Mouse (Mus musculus): ENCODE measurements at regions not wholly inside any gene's neighbourhood (a gene's known extent, or its start where the extent isn't known, plus 50 kb on each side); places are given as distances from the start of the nearest gene placed in this dataset.

GRCm38 (mm10) chr3:54507575-54507974 lies 146.7 kb downstream of the Postn start:
- Histone ChIP-seq H3K9ac (ENCODE audit: low read depth, low read length) (no peak overlapping the region), H3K4me1 (replicated peaks; ENCODE audit: insufficient read depth, low read length) (no peaks in the 10 kb centered on the region), H3K27ac (no peak overlapping the region), H3K36me3 (ENCODE audit: insufficient read depth, low read length) (no peaks in the 10 kb centered on the region), H3K27me3 (ENCODE audit: insufficient read depth, low read length) (no peaks in the 10 kb centered on the region), H3K4me3 (replicated peaks; ENCODE audit: low read depth, low read length) (no peak overlapping the region), H3K9me3 (replicated peaks; ENCODE audit: low read length) (no peaks in the 10 kb centered on the region), H3K4me2 (ENCODE audit: low read length) (no peak overlapping the region)
- no peak for ATAC-seq (replicated peaks; ENCODE audit: low FRiP score, low read depth)
- no peak for TF ChIP-seq CTCF (IDR thresholded peaks at IDR 0.05; ENCODE audit: low read depth)
- DNase-seq (ENCODE audit: low spot score): no peak
- WGBS: 87% methylated on average over 1 of the region's 1 CpGs

- Histone ChIP-seq H3K9ac (ENCODE audit: low read depth, low read length) (no peak overlapping the region), H3K9me3 (replicated peaks; ENCODE audit: low read length) (no peaks in the 10 kb centered on the region), H3K27ac (no peak overlapping the region), H3K36me3 (ENCODE audit: insufficient read depth, low read length) (no peaks in the 10 kb centered on the region), H3K4me1 (replicated peaks; ENCODE audit: insufficient read depth, low read length) (no peaks in the 10 kb centered on the region), H3K4me2 (ENCODE audit: low read length) (no peak overlapping the region), H3K4me3 (replicated peaks; ENCODE audit: low read depth, low read length) (no peak overlapping the region), H3K27me3 (ENCODE audit: insufficient read depth, low read length) (no peaks in the 10 kb centered on the region)
- DNase-seq (ENCODE audit: low spot score) (no peak), ATAC-seq (replicated peaks; ENCODE audit: low FRiP score, low read depth) (no peak)
- WGBS: 63% methylated on average over 5 of the region's 5 CpGs
- no peak for TF ChIP-seq CTCF (IDR thresholded peaks at IDR 0.05; ENCODE audit: low read depth)
These were observed 148.0 kb downstream of the Postn start for GRCm38 (mm10) chr3:54508906-54509305.

GRCm38 (mm10) chr3:54517251-54517650 lies 156.3 kb downstream of the Postn start:
- H3K4me1 ChIP-seq (replicated peaks; ENCODE audit: insufficient read depth, low read length): no peaks in the 10 kb centered on the region
- H3K27ac ChIP-seq: no peak overlapping the region
- DNase-seq (ENCODE audit: low spot score) (no peak), ATAC-seq (replicated peaks; ENCODE audit: low FRiP score, low read depth) (no peak)
- H3K4me3 ChIP-seq (replicated peaks; ENCODE audit: low read depth, low read length): no peak overlapping the region
- no peak for TF ChIP-seq CTCF (IDR thresholded peaks at IDR 0.05; ENCODE audit: low read depth)
- no peaks in the 10 kb centered on the region for H3K36me3 ChIP-seq (ENCODE audit: insufficient read depth, low read length)
- H3K27me3 ChIP-seq (ENCODE audit: insufficient read depth, low read length): no peaks in the 10 kb centered on the region
- 84% methylated on average over 3 of the region's 3 CpGs for WGBS
- H3K9ac ChIP-seq (ENCODE audit: low read depth, low read length): no peak overlapping the region
- no peak overlapping the region for H3K4me2 ChIP-seq (ENCODE audit: low read length)
- H3K9me3 ChIP-seq (replicated peaks; ENCODE audit: low read length): no peaks in the 10 kb centered on the region; the same call in 1 of the 2 replicates

DNA sequence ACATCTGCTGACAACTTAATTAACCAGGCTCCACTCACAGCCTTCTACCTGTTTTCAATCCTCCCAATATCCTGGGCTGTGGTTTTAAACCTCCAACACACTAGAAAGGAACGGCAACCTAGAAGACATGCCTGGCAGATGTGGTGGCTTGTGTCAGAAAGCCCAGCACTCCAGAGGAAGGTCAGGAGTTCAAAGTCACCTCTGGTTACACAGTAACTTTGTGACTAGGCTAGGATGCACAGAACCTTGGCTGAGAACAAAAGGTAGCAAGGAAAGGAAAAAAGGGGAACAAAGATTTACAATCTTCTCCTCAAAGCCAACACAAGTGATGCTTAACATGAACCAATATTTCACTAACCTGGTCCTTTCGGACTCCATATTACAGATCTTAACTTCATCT lies 161.8 kb downstream of the Postn start:
- Histone ChIP-seq H3K9me3 (replicated peaks; ENCODE audit: low read length) (peaks cover 5% of the 10 kb centered on the region), H3K4me3 (replicated peaks; ENCODE audit: low read depth, low read length) (no peak overlapping the region), H3K36me3 (ENCODE audit: insufficient read depth, low read length) (no peaks in the 10 kb centered on the region), H3K27me3 (ENCODE audit: insufficient read depth, low read length) (no peaks in the 10 kb centered on the region), H3K4me1 (replicated peaks; ENCODE audit: insufficient read depth, low read length) (0 out of 2 replicates have a peak, but pooled peaks cover 5% of the 10 kb centered on the region), H3K4me2 (ENCODE audit: low read length) (no peak overlapping the region), H3K27ac (no peak overlapping the region), H3K9ac (ENCODE audit: low read depth, low read length) (no peak overlapping the region)
- 78% methylated on average over 2 of the region's 2 CpGs for WGBS
- ATAC-seq (replicated peaks; ENCODE audit: low FRiP score, low read depth): no peak
- DNase-seq (ENCODE audit: low spot score): no peak
- no peak for TF ChIP-seq CTCF (IDR thresholded peaks at IDR 0.05; ENCODE audit: low read depth)

DNA sequence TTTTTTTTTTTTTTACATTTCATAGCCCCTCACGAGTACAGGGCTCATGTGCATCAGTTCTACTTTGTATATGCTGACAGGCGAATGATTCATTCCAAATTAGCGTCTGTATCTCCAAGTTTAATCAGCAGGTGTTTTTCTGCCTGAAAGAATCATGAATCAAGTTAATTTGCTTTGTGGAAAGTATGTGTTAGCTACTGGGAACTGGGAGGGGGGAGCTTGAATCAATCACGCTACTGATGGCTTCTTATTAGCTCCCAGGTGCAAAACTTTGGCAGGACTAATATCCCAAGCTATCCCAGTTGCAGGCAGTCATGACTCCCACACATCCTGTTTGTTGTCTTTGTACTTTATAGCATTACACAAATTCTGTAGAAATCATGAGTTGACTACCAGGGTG lies 165.7 kb downstream of the Postn start:
- Histone ChIP-seq H3K36me3 (ENCODE audit: insufficient read depth, low read length) (no peaks in the 10 kb centered on the region), H3K9ac (ENCODE audit: low read depth, low read length) (no peak overlapping the region), H3K4me1 (replicated peaks; ENCODE audit: insufficient read depth, low read length) (0 out of 2 replicates have a peak, but pooled peaks cover 5% of the 10 kb centered on the region), H3K4me2 (ENCODE audit: low read length) (no peak overlapping the region), H3K27ac (no peak overlapping the region), H3K27me3 (ENCODE audit: insufficient read depth, low read length) (no peaks in the 10 kb centered on the region), H3K9me3 (replicated peaks; ENCODE audit: low read length) (peaks cover 5% of the 10 kb centered on the region), H3K4me3 (replicated peaks; ENCODE audit: low read depth, low read length) (no peak overlapping the region)
- peak; percentile 55 for DNase-seq (ENCODE audit: low spot score)
- 29% methylated on average over 4 of the region's 4 CpGs for WGBS
- no peak for ATAC-seq (replicated peaks; ENCODE audit: low FRiP score, low read depth)
- no peak for TF ChIP-seq CTCF (IDR thresholded peaks at IDR 0.05; ENCODE audit: low read depth)

DNA sequence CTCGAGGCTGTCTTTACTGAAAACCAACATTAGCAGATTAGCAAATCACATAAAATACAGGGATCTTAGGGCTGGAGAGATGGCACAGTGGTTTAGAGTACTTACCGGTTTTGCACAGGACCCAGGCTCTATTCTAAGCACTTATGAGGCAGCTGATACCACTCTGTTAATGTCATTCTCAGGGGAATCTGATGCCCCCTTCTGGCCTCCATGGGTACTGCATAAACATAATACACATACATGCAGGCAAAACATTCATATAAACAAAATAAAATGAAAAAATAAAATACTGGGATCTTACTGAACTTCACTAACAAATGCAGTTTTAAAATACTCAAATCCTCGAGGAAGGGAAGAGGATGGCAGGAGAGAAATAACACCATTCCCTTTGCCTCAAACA lies 164.3 kb upstream of the Supt20 start:
- DNase-seq (ENCODE audit: low spot score) (no peak), ATAC-seq (replicated peaks; ENCODE audit: low FRiP score, low read depth) (no peak)
- Histone ChIP-seq H3K27me3 (ENCODE audit: insufficient read depth, low read length) (no peaks in the 10 kb centered on the region), H3K4me2 (ENCODE audit: low read length) (no peak overlapping the region), H3K27ac (no peak overlapping the region), H3K36me3 (ENCODE audit: insufficient read depth, low read length) (no peaks in the 10 kb centered on the region), H3K4me3 (replicated peaks; ENCODE audit: low read depth, low read length) (no peak overlapping the region), H3K4me1 (replicated peaks; ENCODE audit: insufficient read depth, low read length) (0 out of 2 replicates have a peak, but pooled peaks cover 5% of the 10 kb centered on the region), H3K9me3 (replicated peaks; ENCODE audit: low read length) (peaks cover 5% of the 10 kb centered on the region), H3K9ac (ENCODE audit: low read depth, low read length) (no peak overlapping the region)
- 79% methylated on average over 3 of the region's 3 CpGs for WGBS
- peak; percentile 33; the same call in 1 of the 2 replicates for TF ChIP-seq CTCF (IDR thresholded peaks at IDR 0.05; ENCODE audit: low read depth)

DNA sequence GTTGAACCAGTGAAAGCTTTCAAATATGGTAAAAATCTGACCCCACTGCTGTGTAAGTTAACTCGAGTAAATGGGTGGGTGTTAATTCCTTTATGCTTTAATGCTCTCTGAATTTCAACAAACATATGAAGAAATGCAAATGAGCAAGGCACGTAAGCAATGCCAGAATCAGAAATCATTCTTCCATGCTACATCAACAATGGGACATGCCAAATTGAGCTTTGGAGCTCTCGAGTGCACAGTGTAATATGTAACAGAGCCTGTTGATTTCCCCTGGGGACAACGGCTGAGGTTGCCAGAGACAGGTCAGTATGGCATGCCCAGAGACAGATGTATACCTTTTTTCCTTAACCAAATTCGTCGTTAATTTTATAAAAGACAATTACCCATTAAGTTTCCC lies 162.4 kb upstream of the Supt20 start:
- Histone ChIP-seq H3K9me3 (replicated peaks; ENCODE audit: low read length) (peaks cover 5% of the 10 kb centered on the region), H3K4me1 (replicated peaks; ENCODE audit: insufficient read depth, low read length) (0 out of 2 replicates have a peak, but pooled peaks cover 5% of the 10 kb centered on the region), H3K27me3 (ENCODE audit: insufficient read depth, low read length) (no peaks in the 10 kb centered on the region), H3K36me3 (ENCODE audit: insufficient read depth, low read length) (no peaks in the 10 kb centered on the region), H3K4me3 (replicated peaks; ENCODE audit: low read depth, low read length) (no peak overlapping the region), H3K4me2 (ENCODE audit: low read length) (no peak overlapping the region), H3K9ac (ENCODE audit: low read depth, low read length) (no peak overlapping the region), H3K27ac (no peak overlapping the region)
- ATAC-seq (replicated peaks; ENCODE audit: low FRiP score, low read depth): no peak
- TF ChIP-seq CTCF (IDR thresholded peaks at IDR 0.05; ENCODE audit: low read depth): no peak
- 48% methylated on average over 6 of the region's 6 CpGs for WGBS
- no peak for DNase-seq (ENCODE audit: low spot score)

Data from kidney, postnatal 0 days (tissue).